Mouse (Mus musculus) myocyte (in vitro differentiated cells): ENCODE data around the gene Sectm1a. TPM values are rescaled to one million over a fixed set of nuclear protein-coding genes. Genes with fewer than 3 reads are reported as not detected.
"Not testable (repeated sequence)": the region's sequence is repeated elsewhere in the genome, so short reads cannot be mapped to it uniquely, and the experiment has no call there.

Source experiments
- H3K27me3 ChIP-seq: one replicate; pipeline ENCODE4 v1.6.1; 2011; ENCODE audit not compliant: control insufficient read depth, insufficient read depth, insufficient read length
- H3K36me3 ChIP-seq: one replicate; pipeline ENCODE4 v1.6.1; 2011; ENCODE audit not compliant: control insufficient read depth, insufficient read depth
- H3K4me2 ChIP-seq: one replicate; pipeline ENCODE4 v1.6.1; 2011; ENCODE audit warnings: low read depth, control low read depth
- H3K4me3 ChIP-seq: one replicate; pipeline ENCODE4 v1.5.1; 2011; ENCODE audit warnings: mild to moderate bottlenecking, control low read depth, moderate library complexity
- H3K79me2 ChIP-seq: one replicate; pipeline ENCODE4 v1.6.1; 2011; ENCODE audit not compliant: control insufficient read depth, insufficient read depth
- H3ac ChIP-seq: one replicate; pipeline ENCODE4 v1.6.1; 2011; ENCODE audit not compliant: control insufficient read depth, insufficient read length
- CEBPB ChIP-seq: IDR thresholded peaks from 2 replicates; pipeline ENCODE4 v1.6.1; 2011; ENCODE audit warnings: mild to moderate bottlenecking, moderate library complexity; ENCODE audit not compliant: poor library complexity, insufficient read depth, severe bottlenecking
- E2F4 ChIP-seq: IDR thresholded peaks from one replicate; pipeline ENCODE4 v1.6.1; 2011; ENCODE audit warnings: mild to moderate bottlenecking, control low read depth, moderate library complexity; ENCODE audit not compliant: insufficient read depth
- MAX ChIP-seq: IDR thresholded peaks from one replicate; pipeline ENCODE4 v1.6.1; 2011; ENCODE audit warnings: low read depth, mild to moderate bottlenecking, control low read depth
- MYOD1 ChIP-seq, 3 experiments: IDR thresholded peaks; one replicate each; pipeline ENCODE4 v1.6.1; 2011; ENCODE audit warnings: control low read depth in 2 of 3, low read depth in 2 of 3, mild to moderate bottlenecking in 2 of 3, moderate library complexity in 1 of 3; ENCODE audit not compliant: insufficient read length in 2 of 3, control insufficient read depth in 1 of 3
- MYOG ChIP-seq, 3 experiments: IDR thresholded peaks; one replicate each; pipeline ENCODE4 v1.6.1; 2011; ENCODE audit warnings: control low read depth in 2 of 3, low read depth in 2 of 3, mild to moderate bottlenecking in 2 of 3; ENCODE audit not compliant: insufficient read length in 2 of 3, control insufficient read depth in 1 of 3, insufficient read depth in 1 of 3
- POLR2A ChIP-seq: IDR thresholded peaks from one replicate; pipeline ENCODE4 v1.6.1; 2011; ENCODE audit warnings: low read depth, mild to moderate bottlenecking, control low read depth, moderate library complexity; ENCODE audit not compliant: insufficient read length
- POLR2AphosphoS2 ChIP-seq: IDR thresholded peaks from one replicate; pipeline ENCODE4 v1.6.1; 2011; ENCODE audit warnings: low read depth, control low read depth; ENCODE audit not compliant: insufficient read length
- REST ChIP-seq: IDR thresholded peaks from one replicate; pipeline ENCODE4 v1.6.1; 2011; ENCODE audit warnings: mild to moderate bottlenecking, control low read depth, moderate library complexity; ENCODE audit not compliant: insufficient read depth, insufficient read length
- SRF ChIP-seq: IDR thresholded peaks from one replicate; pipeline ENCODE4 v1.6.1; 2011; ENCODE audit warnings: low read depth; ENCODE audit not compliant: control insufficient read depth, insufficient read length
- TCF12 ChIP-seq: IDR thresholded peaks from one replicate; pipeline ENCODE4 v1.6.1; 2011; ENCODE audit warnings: mild to moderate bottlenecking, control low read depth; ENCODE audit not compliant: poor library complexity, insufficient read depth, severe bottlenecking
- TCF3 ChIP-seq: IDR thresholded peaks from one replicate; pipeline ENCODE4 v1.6.1; 2011; ENCODE audit warnings: low read depth, control low read depth; ENCODE audit not compliant: insufficient read length
- USF1 ChIP-seq: IDR thresholded peaks from one replicate; pipeline ENCODE4 v1.6.1; 2011; ENCODE audit warnings: low read depth, mild to moderate bottlenecking, control low read depth, moderate library complexity
- polyA plus RNA-seq: library from polyadenylated mRNA; unstranded; fragments of >200 nt; fragmentation: generic; extraction: Trizol; gene quantifications from one replicate; pipeline ENCODE4 v1.2.1, GENCODE M21; 2012; ENCODE audit warnings: missing spikeins

The Sectm1a gene
- polyA plus RNA-seq, 1 experiment: 0.12 TPM

- Histone ChIP-seq H3K27me3 (peaks cover 11% of the 10 kb centered on the region), H3K4me3 (no peak overlapping the region), H3K4me2 (no peak overlapping the region), H3ac (no peak overlapping the region), H3K79me2 (no peaks in the 10 kb centered on the region), H3K36me3 (no peaks in the 10 kb centered on the region)
- TF ChIP-seq REST (no peak), CEBPB (no peak), SRF (no peak), MYOG (IDR thresholded peaks at IDR 0.05; ENCODE audit: control insufficient read depth in 1 of 3, insufficient read depth in 1 of 3, insufficient read length in 2 of 3, low read depth in 2 of 3) (no peak), USF1 (no peak), POLR2AphosphoS2 (no peak), POLR2A (no peak), MYOD1 (IDR thresholded peaks at IDR 0.05; ENCODE audit: control insufficient read depth in 1 of 3, insufficient read length in 2 of 3, low read depth in 2 of 3) (no peak), E2F4 (no peak), MAX (no peak), TCF12 (no peak), TCF3 (no peak)
These were observed 5.4 kb downstream of the Sectm1a start for GRCm38 (mm10) chr11:121075655-121076054.

GRCm38 (mm10) chr11:121069662-121070061 lies 11.4 kb downstream of the Sectm1a start:
- H3ac ChIP-seq, H3K79me2 ChIP-seq, H3K4me2 ChIP-seq, H3K36me3 ChIP-seq, H3K4me3 ChIP-seq: not testable (repeated sequence)
- peaks cover 12% of the 10 kb centered on the region for H3K27me3 ChIP-seq

- no peak overlapping the region for H3ac ChIP-seq
- H3K27me3 ChIP-seq: peaks cover 21% of the 10 kb centered on the region
- H3K36me3 ChIP-seq: no peaks in the 10 kb centered on the region
- H3K79me2 ChIP-seq: no peaks in the 10 kb centered on the region
- TF ChIP-seq MYOD1 (IDR thresholded peaks at IDR 0.05; ENCODE audit: control insufficient read depth in 1 of 3, insufficient read length in 2 of 3, low read depth in 2 of 3) (no peak), REST (no peak), MYOG (IDR thresholded peaks at IDR 0.05; ENCODE audit: control insufficient read depth in 1 of 3, insufficient read depth in 1 of 3, insufficient read length in 2 of 3, low read depth in 2 of 3) (no peak), POLR2AphosphoS2 (no peak), MAX (no peak), E2F4 (no peak), TCF12 (no peak), USF1 (no peak), TCF3 (no peak)
- no peak overlapping the region for H3K4me3 ChIP-seq
- no peak overlapping the region for H3K4me2 ChIP-seq
These were observed 13.1 kb downstream of the Sectm1a start for GRCm38 (mm10) chr11:121067895-121068294.

GRCm38 (mm10) chr11:121064197-121064596 lies 16.8 kb downstream of the Sectm1a start:
- Histone ChIP-seq H3K27me3 (peaks cover 23% of the 10 kb centered on the region), H3K4me2 (peak overlapping the region; percentile 35), H3ac (no peak overlapping the region), H3K4me3 (no peak overlapping the region), H3K36me3 (no peaks in the 10 kb centered on the region), H3K79me2 (no peaks in the 10 kb centered on the region)
- TF ChIP-seq SRF (no peak), MYOD1 (IDR thresholded peaks at IDR 0.05; ENCODE audit: control insufficient read depth in 1 of 3, insufficient read length in 2 of 3, low read depth in 2 of 3) (peak in 1 of 3 experiments; percentile 38)

- H3K79me2 ChIP-seq: no peaks in the 10 kb centered on the region
- no peaks in the 10 kb centered on the region for H3K36me3 ChIP-seq
- no peak within 1 kb of the TSS for H3K4me3 ChIP-seq
- TF ChIP-seq TCF12 (no peak), TCF3 (no peak), SRF (no peak), POLR2AphosphoS2 (no peak), USF1 (no peak), REST (no peak), MAX (no peak), MYOD1 (IDR thresholded peaks at IDR 0.05; ENCODE audit: control insufficient read depth in 1 of 3, insufficient read length in 2 of 3, low read depth in 2 of 3) (no peak), MYOG (IDR thresholded peaks at IDR 0.05; ENCODE audit: control insufficient read depth in 1 of 3, insufficient read depth in 1 of 3, insufficient read length in 2 of 3, low read depth in 2 of 3) (no peak), CEBPB (no peak), E2F4 (no peak), POLR2A (no peak)
- H3K27me3 ChIP-seq: peaks cover 21% of the 10 kb centered on the region
- H3K4me2 ChIP-seq: peak within 1 kb of the TSS; percentile 35
- no peak within 1 kb of the TSS for H3ac ChIP-seq
These were observed 17.6 kb downstream of the Sectm1a start, which contains the start of gene Sectm1b for GRCm38 (mm10) chr11:121063379-121063778. TSS of gene Sectm1b (minus strand) at chr11:121063569.
